Mouse (Mus musculus) neural tube, embryonic 13.5 days (tissue): ENCODE measurements around the gene Lgals12. TPM values are rescaled to one million over a fixed set of nuclear protein-coding genes. Genes with fewer than 3 reads are reported as not detected.

Experiments used
- ATAC-seq: fragments of 200-750 bp; cut with Nextera tagmentation; 2 replicates; pipeline ENCODE4 v1.8.0; 2017; ENCODE audit warnings: low read depth, mild to moderate bottlenecking, moderate TSS enrichment, moderate library complexity
- H3K27ac ChIP-seq: fragments of 300-500 bp; sonication (generic); replicated peaks from 2 replicates; pipeline ENCODE4 v1.5.1; 2015; ENCODE audit warnings: moderate library complexity, mild to moderate bottlenecking, inconsistent platforms
- H3K27me3 ChIP-seq: fragments of 300-500 bp; sonication (generic); 2 replicates; pipeline ENCODE4 v1.6.1; 2015; ENCODE audit warnings: mild to moderate bottlenecking, inconsistent platforms
- H3K36me3 ChIP-seq: fragments of 300-500 bp; sonication (generic); 2 replicates; pipeline ENCODE4 v1.6.1; 2015; ENCODE audit warnings: mild to moderate bottlenecking, inconsistent platforms
- H3K4me1 ChIP-seq: fragments of 300-500 bp; sonication (generic); replicated peaks from 2 replicates; pipeline ENCODE4 v1.6.1; 2015; ENCODE audit warnings: inconsistent platforms
- H3K4me2 ChIP-seq: fragments of 300-500 bp; sonication (generic); 2 replicates; pipeline ENCODE4 v1.6.1; 2015; ENCODE audit warnings: inconsistent platforms, mild to moderate bottlenecking, moderate library complexity
- H3K4me3 ChIP-seq: fragments of 300-500 bp; sonication (generic); 2 replicates; pipeline ENCODE4 v1.5.1; 2015; ENCODE audit warnings: mild to moderate bottlenecking, inconsistent platforms
- H3K9ac ChIP-seq: fragments of 300-500 bp; sonication (generic); 2 replicates; pipeline ENCODE4 v1.6.1; 2015; ENCODE audit warnings: moderate library complexity, mild to moderate bottlenecking, inconsistent platforms
- H3K9me3 ChIP-seq: fragments of 300-500 bp; sonication (generic); 2 replicates; pipeline ENCODE4 v1.6.1; 2016; ENCODE audit warnings: inconsistent platforms
- WGBS: fragments of 180-500 bp; shearing (Covaris S2); methylation state at CpG from one replicate; pipeline ENCODE4 v1.1.7; 2015; 5-methylcytosine and 5-hydroxymethylcytosine counted together
- polyA plus RNA-seq: library from polyadenylated mRNA; unstranded; fragments of >200 nt; fragmentation: Nextera tagmentation; extraction: Ambion mirVana; gene quantifications from 2 replicates; pipeline ENCODE4 v1.2.1, GENCODE M21; 2015

Lgals12 gene
- polyA plus RNA-seq, 1 experiment from 2014 or later: 0.11 TPM

- Histone ChIP-seq H3K9ac (no peak overlapping the region), H3K9me3 (no peaks in the 10 kb centered on the region), H3K27ac (no peak overlapping the region), H3K36me3 (no peaks in the 10 kb centered on the region), H3K4me1 (no peaks in the 10 kb centered on the region), H3K4me3 (no peak overlapping the region), H3K4me2 (no peak overlapping the region), H3K27me3 (no peaks in the 10 kb centered on the region)
- WGBS: 78% methylated on average over 3 of the region's 3 CpGs
- ATAC-seq: no peak
Observed at GRCm38 (mm10) chr19:7577710-7578109, 29.3 kb downstream of the Lgals12 start.

DNA sequence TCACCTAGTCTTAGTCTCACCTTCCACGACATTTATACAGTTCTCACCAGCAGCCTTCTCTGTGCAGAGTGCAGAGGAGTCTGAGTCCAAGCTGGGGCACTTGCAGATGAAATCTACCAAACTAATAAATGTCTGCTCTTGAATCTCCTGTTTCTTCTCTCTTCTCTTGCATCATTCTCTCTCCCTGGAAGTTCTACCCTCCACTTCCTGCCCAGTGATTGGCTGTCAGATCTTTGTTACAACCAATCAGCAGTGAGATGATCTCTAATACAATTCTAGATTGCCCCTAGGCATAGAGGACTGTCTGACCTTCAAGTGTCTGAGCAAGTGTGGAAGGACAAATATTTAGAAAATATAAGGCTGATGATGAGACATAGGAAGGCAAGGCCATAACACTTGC, 30.8 kb downstream of the Lgals12 start:
- no peak for ATAC-seq
- Histone ChIP-seq H3K4me3 (no peak overlapping the region), H3K4me2 (no peak overlapping the region), H3K9ac (no peak overlapping the region), H3K27ac (no peak overlapping the region), H3K27me3 (no peaks in the 10 kb centered on the region), H3K36me3 (no peaks in the 10 kb centered on the region), H3K4me1 (no peaks in the 10 kb centered on the region), H3K9me3 (no peaks in the 10 kb centered on the region)
- 91% methylated on average over 1 of the region's 1 CpGs for WGBS

DNA sequence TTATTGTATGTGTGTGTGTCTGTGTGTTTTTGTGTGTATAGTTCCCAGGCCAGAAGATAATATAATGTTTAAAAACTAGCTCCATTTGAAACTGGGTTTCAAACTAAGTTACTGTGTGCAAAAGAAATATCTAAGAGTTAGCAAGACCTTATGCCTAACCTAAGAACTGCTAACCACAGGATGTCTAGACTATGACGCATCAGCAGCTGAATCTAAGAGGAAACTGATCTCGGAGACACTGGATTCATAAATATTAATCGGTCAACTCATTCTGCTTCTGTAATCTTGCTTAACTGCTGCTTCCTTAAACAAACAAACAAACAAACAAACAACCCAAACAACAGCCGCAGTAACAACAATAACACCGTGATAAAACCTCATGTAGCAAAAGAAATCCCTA, 37.3 kb downstream of the Lgals12 start:
- ATAC-seq: no peak
- H3K4me3 ChIP-seq: no peak overlapping the region
- H3K4me2 ChIP-seq: no peak overlapping the region
- H3K4me1 ChIP-seq: no peaks in the 10 kb centered on the region
- WGBS: 87% methylated on average over 5 of the region's 5 CpGs
- no peaks in the 10 kb centered on the region for H3K27me3 ChIP-seq
- H3K9me3 ChIP-seq: no peaks in the 10 kb centered on the region
- H3K36me3 ChIP-seq: no peaks in the 10 kb centered on the region
- no peak overlapping the region for H3K27ac ChIP-seq
- H3K9ac ChIP-seq: no peak overlapping the region

- H3K9ac ChIP-seq: no peak overlapping the region
Observed at GRCm38 (mm10) chr19:7568364-7568763, 38.6 kb downstream of the Lgals12 start.

GRCm38 (mm10) chr19:7566826-7567225, 40.2 kb downstream of the Lgals12 start:
- H3K4me2 ChIP-seq: no peak overlapping the region
- H3K9me3 ChIP-seq: no peaks in the 10 kb centered on the region
- ATAC-seq: no peak
- H3K27ac ChIP-seq: no peak overlapping the region
- WGBS: 64% methylated on average over 3 of the region's 3 CpGs
- no peak overlapping the region for H3K9ac ChIP-seq
- H3K27me3 ChIP-seq: no peaks in the 10 kb centered on the region
- H3K4me1 ChIP-seq: no peaks in the 10 kb centered on the region
- no peak overlapping the region for H3K4me3 ChIP-seq
- no peaks in the 10 kb centered on the region for H3K36me3 ChIP-seq

More at GRCm38 (mm10) chr19:7568364-7568763, 38.6 kb downstream of the Lgals12 start:
- Histone ChIP-seq H3K27ac (no peak overlapping the region), H3K9me3 (no peaks in the 10 kb centered on the region), H3K4me2 (no peak overlapping the region), H3K27me3 (no peaks in the 10 kb centered on the region), H3K36me3 (no peaks in the 10 kb centered on the region), H3K4me3 (no peak overlapping the region), H3K4me1 (no peaks in the 10 kb centered on the region)
- ATAC-seq: no peak
- WGBS: 51% methylated on average over 3 of the region's 3 CpGs

- H3K27ac ChIP-seq: no peak overlapping the region
- H3K27me3 ChIP-seq: no peaks in the 10 kb centered on the region
- H3K4me2 ChIP-seq: no peak overlapping the region
- H3K9me3 ChIP-seq: no peaks in the 10 kb centered on the region
- no peak overlapping the region for H3K9ac ChIP-seq
- 82% methylated on average over 1 of the region's 1 CpGs for WGBS
- ATAC-seq: no peak
- H3K36me3 ChIP-seq: no peaks in the 10 kb centered on the region
- no peak overlapping the region for H3K4me3 ChIP-seq
- H3K4me1 ChIP-seq: no peaks in the 10 kb centered on the region
Observed at GRCm38 (mm10) chr19:7564457-7564856, 42.5 kb downstream of the Lgals12 start.

DNA sequence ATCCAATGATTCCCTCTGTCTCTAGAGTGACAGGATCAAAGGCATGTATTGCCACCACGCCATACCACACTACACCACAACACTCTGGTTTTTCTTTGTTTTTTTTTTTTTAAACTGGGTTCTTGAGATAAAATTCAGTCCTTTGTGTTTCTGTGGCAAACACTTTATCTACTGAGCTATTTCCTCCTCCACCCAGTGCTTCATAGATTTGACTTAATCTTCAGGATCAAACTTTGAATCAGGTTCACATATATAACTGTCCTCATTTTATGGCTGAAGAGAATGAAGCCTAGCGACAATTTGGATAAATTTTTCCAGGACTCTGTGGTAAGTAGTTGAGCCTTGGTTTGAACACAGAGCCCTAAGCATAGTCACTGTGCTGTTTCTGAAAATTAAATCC, 43.3 kb downstream of the Lgals12 start:
- H3K4me2 ChIP-seq: no peak overlapping the region
- no peak overlapping the region for H3K27ac ChIP-seq
- 91% methylated on average over 2 of the region's 2 CpGs for WGBS
- ATAC-seq: no peak
- H3K9me3 ChIP-seq: no peaks in the 10 kb centered on the region
- no peak overlapping the region for H3K9ac ChIP-seq
- no peaks in the 10 kb centered on the region for H3K27me3 ChIP-seq
- no peaks in the 10 kb centered on the region for H3K4me1 ChIP-seq
- no peaks in the 10 kb centered on the region for H3K36me3 ChIP-seq
- H3K4me3 ChIP-seq: no peak overlapping the region

GRCm38 (mm10) chr19:7562601-7563129, 44.3 kb downstream of the Lgals12 start:
- ATAC-seq: no peak
- Histone ChIP-seq H3K4me3 (no peak overlapping the region), H3K9ac (no peak overlapping the region), H3K4me2 (no peak overlapping the region), H3K4me1 (peaks cover 4% of the 10 kb centered on the region; the same call in 1 of the 2 replicates), H3K27ac (no peak overlapping the region), H3K36me3 (no peaks in the 10 kb centered on the region), H3K27me3 (peaks cover 9% of the 10 kb centered on the region), H3K9me3 (no peaks in the 10 kb centered on the region)
- 80% methylated on average over 10 of the region's 10 CpGs for WGBS

DNA sequence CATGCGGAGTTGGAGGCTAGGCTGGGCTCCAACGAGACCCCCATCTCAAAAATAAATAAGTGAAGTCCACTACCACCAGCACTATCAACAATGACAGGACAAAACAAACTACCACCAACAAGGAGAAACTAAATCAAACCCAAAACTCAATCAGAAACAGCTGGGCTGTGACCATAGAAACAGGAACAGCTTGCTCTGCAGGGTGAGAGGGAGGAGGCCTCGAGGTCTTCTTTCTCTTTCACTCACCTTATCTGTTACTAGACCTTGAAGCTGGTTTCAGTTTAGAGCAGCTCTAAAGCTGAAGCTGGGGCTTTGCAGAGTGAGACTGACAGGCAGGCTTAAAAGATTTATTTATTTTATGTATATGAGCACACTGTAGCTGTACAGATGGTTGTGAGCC, 45.5 kb downstream of the Lgals12 start:
- no peak overlapping the region for H3K9ac ChIP-seq
- no peak for ATAC-seq
- no peaks in the 10 kb centered on the region for H3K9me3 ChIP-seq
- H3K27ac ChIP-seq: no peak overlapping the region
- H3K4me3 ChIP-seq: no peak overlapping the region
- peaks cover 20% of the 10 kb centered on the region for H3K27me3 ChIP-seq
- 85% methylated on average over 3 of the region's 3 CpGs for WGBS
- H3K4me2 ChIP-seq: no peak overlapping the region
- H3K36me3 ChIP-seq: no peaks in the 10 kb centered on the region
- peaks cover 10% of the 10 kb centered on the region for H3K4me1 ChIP-seq

- no peak overlapping the region for H3K4me2 ChIP-seq
- no peaks in the 10 kb centered on the region for H3K9me3 ChIP-seq
- H3K9ac ChIP-seq: no peak overlapping the region
- no peak for ATAC-seq
- H3K27ac ChIP-seq: no peak overlapping the region
- H3K36me3 ChIP-seq: no peaks in the 10 kb centered on the region
- H3K4me1 ChIP-seq: peaks cover 10% of the 10 kb centered on the region
- H3K4me3 ChIP-seq: no peak overlapping the region
- peaks cover 22% of the 10 kb centered on the region for H3K27me3 ChIP-seq
- 79% methylated on average over 4 of the region's 4 CpGs for WGBS
Observed at GRCm38 (mm10) chr19:7559986-7560385, 47.0 kb downstream of the Lgals12 start.

- peak overlapping the region; percentile 64; the same call in 1 of the 2 replicates for H3K4me2 ChIP-seq
- ATAC-seq: no peak
Observed at GRCm38 (mm10) chr19:7558675-7559074, 48.3 kb downstream of the Lgals12 start.

GRCm38 (mm10) chr19:7557844-7558243, 49.1 kb downstream of the Lgals12 start:
- Histone ChIP-seq H3K4me2 (peak overlapping the region; percentile 64), H3K27me3 (peaks cover 22% of the 10 kb centered on the region), H3K4me3 (peak overlapping the region; percentile 40), H3K9ac (peak overlapping the region; percentile 55; the same call in 1 of the 2 replicates), H3K27ac (no peak overlapping the region), H3K36me3 (no peaks in the 10 kb centered on the region), H3K4me1 (peaks cover 10% of the 10 kb centered on the region), H3K9me3 (no peaks in the 10 kb centered on the region)
- ATAC-seq: no peak
- 8% methylated on average over 4 of the region's 4 CpGs for WGBS

More at GRCm38 (mm10) chr19:7558675-7559074, 48.3 kb downstream of the Lgals12 start:
- Histone ChIP-seq H3K4me1 (peaks cover 10% of the 10 kb centered on the region), H3K36me3 (no peaks in the 10 kb centered on the region), H3K27ac (no peak overlapping the region), H3K4me3 (no peak overlapping the region), H3K27me3 (peaks cover 22% of the 10 kb centered on the region), H3K9ac (no peak overlapping the region), H3K9me3 (no peaks in the 10 kb centered on the region)
- WGBS: 87% methylated on average over 4 of the region's 4 CpGs

- ATAC-seq: peak; percentile 80
- peak within 1 kb of the TSS; percentile 55 for H3K9ac ChIP-seq
Observed at GRCm38 (mm10) chr19:7557328-7557822, 49.6 kb downstream of the Lgals12 start, which contains the start of gene Pla2g16. TSS of gene Pla2g16 (plus strand) at chr19:7557459.

More at GRCm38 (mm10) chr19:7557328-7557822, 49.6 kb downstream of the Lgals12 start, which contains the start of gene Pla2g16:
- Histone ChIP-seq H3K4me2 (peak within 1 kb of the TSS; percentile 64), H3K9me3 (no peaks in the 10 kb centered on the region), H3K27me3 (peaks cover 22% of the 10 kb centered on the region), H3K4me3 (peak within 1 kb of the TSS; percentile 40), H3K27ac (no peak within 1 kb of the TSS), H3K4me1 (peaks cover 10% of the 10 kb centered on the region), H3K36me3 (no peaks in the 10 kb centered on the region)
- WGBS: under 1% methylated on average over 27 of the region's 27 CpGs
